Mouse (Mus musculus) olfactory bulb, adult 2 months (tissue): ENCODE data around the gene Zfp385c.

Experiments used
- CTCF ChIP-seq: fragments of 200-500 bp; IDR thresholded peaks from 2 replicates; pipeline ENCODE4 v1.5.1; 2012; ENCODE audit warnings: low read depth, mild to moderate bottlenecking, low read length, moderate library complexity; ENCODE audit not compliant: insufficient read depth
- POLR2A ChIP-seq: fragments of 200-500 bp; IDR thresholded peaks from 2 replicates; pipeline ENCODE4 v1.6.1; 2012; ENCODE audit warnings: mild to moderate bottlenecking, low read depth, low read length, moderate library complexity; ENCODE audit not compliant: insufficient read depth

DNA sequence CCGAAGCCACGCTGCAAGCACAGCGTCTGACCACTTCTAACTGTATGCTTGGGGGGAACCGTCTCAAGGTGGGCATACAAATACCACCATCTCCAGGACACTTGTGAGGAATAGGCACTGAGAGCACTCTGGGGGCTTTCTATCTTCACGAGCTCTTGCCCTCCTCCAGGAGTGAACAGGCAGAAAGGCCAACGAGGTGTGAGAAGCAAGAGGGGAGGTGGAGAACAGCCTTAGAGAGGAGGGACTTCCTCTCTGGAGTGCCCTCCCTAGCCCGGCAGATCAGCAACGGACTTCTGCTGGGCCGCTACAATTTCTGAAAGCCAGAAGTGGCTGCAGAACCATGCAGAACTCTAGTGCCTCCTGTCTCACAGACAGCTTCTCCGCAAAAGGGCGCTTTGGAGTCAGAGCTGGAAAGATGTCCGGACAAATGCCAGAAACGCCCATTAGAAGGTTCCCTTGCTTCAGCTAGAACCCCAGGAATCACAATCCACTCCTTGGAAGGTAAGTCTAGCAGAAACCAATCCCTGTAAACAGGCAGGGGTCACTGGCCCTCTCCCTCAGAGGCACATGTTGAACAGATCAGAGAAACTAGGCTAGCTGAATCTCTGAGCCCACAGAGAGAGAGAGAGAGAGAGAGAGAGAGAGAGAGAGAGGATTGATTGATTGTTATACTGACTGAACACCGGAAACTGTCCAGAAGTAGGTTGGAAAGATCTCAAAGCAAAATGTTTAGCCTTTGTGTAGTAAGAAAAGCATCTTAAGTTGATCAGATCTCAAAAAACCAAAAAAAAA, 43.9 kb upstream of the Zfp385c start:
- TF ChIP-seq CTCF (no peak), POLR2A (no peak)
